Mouse (Mus musculus) right cerebral cortex, adult 2 months (tissue): ENCODE data around the gene Fry.

Experiments used
- DNase-seq, 2 experiments: peaks; one replicate each; pipeline ENCODE4 v3.0.0; 2021 to 2022; ENCODE audit warnings: low spot score in 2 of 2

Gene Fry

DNA sequence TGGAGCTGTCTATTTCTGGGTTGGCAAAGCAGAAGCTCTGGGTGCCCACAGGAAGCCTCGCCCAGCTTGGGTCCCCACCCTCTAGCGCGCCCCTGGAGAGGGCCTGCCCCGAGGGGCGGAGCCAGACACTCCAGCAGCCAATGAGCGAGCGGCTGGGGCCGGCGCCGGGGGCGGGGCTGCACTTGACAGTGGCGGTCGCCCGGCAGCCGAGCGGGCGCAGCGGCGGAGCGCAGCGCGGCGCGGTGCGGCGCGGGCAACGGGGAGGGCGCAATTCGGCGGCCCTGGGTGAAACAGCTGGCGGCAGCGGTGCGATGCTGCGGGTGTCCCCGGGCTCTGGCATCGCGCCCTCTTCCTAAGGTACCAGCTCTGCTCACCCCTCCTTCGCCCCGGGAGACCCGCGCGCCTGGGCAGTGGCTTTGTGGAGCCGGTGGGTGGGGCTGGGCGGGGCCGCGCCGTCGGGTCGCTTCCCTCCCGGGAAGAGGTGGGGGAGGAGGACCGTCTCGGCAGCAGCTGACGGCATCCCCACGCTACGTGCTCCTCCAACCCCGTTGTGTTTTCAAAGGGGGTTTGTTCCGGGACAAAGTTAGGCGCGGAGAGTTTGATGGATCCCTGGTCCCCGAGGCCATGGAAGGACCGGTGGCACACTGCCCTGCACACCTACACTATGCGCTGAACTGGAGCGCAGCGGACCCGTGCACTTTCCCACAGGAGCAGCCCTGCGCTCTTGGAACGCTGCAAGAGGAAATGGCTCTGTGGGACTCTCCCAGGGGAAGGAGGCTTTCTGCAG is at the start of gene Fry:
Gene Fry (plus strand): TSS at position 191 of the 787 bp plus-strand sequence.
- DNase-seq = peak; percentile 95

DNA sequence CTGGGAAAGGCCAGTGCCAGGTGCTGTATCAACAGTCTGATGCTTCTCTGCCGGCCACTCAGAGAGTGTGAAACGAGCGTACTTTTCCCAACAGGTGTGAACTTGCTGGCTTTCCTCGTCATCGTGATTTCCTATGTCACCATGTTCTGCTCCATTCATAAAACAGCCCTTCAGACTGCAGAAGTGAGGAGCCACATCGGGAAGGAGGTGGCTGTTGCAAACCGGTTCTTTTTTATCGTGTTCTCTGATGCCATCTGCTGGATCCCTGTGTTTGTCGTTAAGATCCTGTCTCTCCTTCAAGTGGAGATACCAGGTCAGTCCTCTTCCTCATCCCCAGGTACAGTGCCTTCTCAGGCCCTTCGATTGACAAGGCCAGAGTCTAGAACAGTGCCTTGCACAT is 48.4 kb upstream of the Fry start:
- peak; percentile 72 to 73 for DNase-seq

DNA sequence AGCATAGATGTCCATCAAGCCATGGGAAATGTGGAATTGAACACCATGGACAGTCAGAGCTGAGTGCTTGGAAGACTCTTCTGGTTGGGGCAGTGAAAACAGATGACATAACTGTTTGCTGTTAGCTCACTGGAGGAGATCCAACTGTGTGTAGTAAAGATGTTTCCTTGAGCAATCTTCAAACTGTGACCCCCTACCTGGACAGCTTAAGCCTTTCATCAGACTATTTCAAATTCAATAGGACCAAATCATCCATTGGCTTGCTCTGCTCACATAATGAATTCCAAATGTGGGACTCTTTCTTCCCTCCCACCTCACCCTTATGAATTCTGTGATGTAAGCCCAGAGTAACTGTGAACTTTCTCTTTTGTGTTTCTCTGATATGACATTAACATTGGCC is 46.7 kb upstream of the Fry start:
- no peak for DNase-seq

DNA sequence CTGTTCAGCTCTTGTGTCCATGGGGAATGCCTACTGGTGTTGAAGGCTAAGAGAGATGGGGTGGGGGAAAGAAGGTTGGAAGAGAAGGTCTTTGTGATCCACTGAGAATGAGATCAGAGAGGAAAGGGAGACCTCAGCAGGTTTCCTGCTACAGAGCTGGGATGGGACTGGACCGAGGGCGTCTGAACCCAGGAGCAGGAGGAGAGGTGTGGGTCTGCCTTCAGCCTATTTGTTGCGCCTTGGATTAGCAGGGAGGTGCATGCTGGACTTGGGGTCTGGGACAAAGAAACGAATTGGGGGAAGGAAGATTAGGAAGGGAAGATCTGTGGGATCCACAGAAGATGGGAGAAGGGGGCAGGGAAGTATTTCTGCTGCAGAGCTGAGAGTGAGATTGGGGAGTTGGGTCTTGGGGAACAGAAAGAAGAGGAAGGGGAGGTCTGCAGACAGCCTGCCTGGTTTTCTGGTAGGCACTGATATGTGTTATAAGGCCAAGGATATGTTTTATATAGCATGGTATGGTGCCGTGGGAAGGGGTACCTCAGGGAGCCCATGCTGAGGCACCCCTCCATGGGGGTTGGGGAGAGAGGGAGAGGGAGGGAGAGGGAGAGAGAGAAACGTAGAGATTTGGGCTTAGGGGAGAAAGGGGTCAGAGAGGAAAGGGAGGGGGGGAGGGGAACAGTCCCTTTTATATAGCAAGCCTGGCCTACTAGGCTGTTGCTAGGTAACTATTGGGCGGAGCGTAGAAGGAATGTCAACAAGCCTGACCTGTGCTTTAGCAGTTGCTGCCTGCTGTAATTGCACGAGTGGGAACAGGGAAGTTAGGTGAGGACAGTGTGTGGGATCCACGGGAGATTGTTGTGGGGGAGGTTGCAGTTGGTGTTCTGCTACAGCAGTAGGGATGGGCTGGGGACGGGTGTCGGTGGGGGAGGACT is 38.3 kb upstream of the Fry start:
- peak in 1 of 2 experiments; percentile 14 for DNase-seq

DNA sequence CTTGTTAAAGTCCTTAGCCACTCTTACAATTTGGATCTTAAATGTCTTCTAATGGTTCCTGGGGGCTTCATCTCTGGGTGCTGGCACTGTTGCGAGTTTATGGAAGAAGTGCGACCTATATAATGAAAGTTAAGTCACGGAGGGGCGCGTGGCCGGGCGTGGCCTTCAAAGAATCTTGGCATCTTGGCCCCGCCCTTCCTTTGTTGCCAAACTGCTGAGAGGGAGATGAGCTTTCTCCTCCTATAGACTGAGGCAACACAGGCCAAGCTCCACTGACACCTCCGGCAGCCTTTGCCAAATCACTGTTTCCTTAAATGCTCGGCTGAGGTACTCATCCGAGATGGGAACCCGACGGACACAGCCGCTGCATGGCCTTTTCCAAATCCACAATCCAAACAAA is 35.7 kb upstream of the Fry start:
- no peak for DNase-seq

DNA sequence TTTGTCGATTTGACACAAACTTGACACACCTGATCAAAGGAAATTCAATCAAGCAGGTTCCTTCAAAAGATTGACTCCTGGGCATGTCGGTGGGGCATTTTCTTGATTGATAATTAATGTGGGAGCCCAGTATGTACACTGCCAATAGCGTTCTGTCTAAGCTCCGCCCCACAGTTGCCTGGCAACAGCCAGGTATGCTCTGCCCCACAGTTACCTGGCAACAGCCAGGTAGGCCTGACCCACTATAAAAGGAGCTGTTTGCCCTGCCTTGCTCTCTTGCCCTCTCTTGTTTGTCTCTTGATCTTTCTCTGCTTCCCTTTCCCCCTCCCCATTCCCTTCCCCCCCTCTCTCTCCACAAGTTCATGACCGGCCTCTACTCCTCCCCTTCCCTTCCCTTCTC is 35.3 kb upstream of the Fry start:
- no peak for DNase-seq

DNA sequence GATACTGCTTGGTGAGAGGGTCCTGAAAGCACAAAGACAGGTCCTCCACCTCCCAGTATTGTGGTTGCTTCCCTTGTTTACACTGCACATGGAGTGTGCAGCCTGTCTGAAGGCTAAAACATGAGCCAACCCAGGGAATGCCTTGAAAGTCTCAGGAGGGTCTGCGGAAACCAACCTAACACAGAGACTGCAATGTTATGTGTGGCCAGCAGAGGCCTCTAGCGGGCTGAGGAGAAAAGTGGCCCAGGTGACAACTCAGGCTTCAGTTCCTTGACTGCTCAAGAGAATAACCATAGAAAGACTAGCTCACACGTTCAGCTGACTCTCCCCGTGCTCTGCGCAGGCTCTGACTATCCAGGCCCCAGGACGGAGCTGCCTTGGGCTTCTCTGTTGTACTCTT is 20.8 kb upstream of the Fry start:
- peak; percentile 69 to 76 for DNase-seq

DNA sequence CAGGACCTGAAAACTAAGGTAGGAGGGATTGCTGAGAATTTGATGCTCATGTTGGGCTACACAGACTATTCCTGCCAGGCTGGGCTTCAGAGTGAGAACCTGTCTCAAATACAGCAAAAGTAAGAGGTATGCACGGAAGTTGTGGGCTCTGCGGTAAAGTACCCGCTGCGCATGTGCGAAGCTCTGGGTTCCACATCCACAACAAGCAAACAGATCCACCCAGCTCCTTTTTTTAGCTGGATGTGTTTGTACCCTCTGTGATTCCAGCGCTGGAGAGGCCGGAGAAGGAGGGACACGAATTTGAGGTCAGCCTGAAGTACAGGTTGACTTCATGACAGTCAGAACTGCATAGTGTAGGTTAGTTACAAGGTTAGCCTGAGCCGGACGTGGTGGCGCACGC is 19.7 kb upstream of the Fry start:
- no peak for DNase-seq

DNA sequence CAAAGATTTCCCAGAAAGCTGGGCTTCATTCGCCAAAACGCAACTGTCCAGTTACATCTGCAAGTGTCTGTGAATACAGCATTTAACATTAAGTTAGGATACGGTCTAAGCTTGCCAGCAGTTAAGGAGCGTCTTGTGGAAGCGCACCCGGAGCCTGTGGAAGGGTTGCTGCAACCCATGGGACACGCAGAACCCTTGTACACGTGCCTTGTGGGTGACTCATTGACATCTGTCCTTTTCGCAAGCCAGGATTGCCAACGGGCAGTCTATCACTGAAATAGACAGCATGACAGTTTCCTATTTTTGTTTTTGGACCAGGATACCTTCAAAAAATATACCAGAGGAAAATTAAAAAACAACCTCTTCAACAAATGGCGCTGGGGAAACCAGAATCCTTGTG is 16.7 kb upstream of the Fry start:
- no peak for DNase-seq

DNA sequence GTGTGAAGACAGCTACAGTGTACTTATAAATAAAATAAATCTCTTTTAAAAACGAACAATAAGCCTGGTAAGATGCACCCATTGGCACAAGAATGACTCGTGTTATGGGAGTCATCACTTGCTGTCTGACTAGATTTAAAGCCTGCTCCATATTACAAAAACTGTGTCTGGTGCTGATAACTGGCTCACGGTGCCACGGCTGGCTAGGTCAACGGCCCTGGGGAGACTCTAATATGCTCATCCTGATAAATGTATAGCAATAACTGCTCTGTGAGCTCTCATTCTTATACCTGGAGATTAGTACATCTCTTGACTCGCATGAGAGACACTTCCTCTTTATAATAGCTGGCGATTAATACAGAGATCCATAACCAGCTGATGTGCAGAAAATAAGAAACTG is 12.1 kb upstream of the Fry start:
- no peak for DNase-seq

DNA sequence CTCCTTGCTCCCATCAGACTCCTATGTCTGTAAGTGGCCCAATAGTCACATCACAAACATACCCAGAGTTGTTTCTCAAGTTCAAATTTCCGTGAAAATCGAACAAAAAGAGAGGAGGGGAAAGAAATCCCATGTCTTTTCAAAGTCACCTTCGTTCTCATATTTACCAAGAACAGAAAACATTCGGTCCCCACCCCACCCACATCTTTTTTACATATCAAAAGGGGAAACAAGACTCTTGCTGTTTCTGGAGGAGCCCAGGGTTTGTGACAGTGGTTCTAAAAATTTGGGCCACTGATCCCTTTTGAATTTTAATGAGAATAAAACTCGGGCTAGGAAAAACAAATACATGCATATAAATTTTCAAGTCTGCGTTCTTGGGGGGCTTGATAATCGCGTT is 7.2 kb upstream of the Fry start:
- DNase-seq = no peak

DNA sequence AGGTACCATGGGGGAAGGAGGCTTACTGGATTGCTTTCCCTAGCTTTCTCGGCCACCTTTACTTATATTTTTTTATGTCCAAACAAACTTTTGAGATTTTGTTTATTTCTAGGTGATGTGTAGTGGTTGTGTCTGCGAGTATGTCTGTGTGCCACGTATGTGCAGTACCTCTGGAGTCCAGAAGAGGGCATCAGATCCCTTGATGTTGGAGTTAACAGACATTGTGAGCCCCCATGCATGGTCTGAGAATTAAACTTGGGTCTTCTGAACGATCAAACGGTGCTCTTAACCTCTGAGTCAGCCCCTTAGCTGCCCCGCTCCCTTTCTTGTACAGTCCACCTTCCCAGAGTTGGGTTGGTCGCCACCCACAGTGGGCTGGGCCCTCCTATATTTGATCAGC is 4.4 kb upstream of the Fry start:
- no peak for DNase-seq

DNA sequence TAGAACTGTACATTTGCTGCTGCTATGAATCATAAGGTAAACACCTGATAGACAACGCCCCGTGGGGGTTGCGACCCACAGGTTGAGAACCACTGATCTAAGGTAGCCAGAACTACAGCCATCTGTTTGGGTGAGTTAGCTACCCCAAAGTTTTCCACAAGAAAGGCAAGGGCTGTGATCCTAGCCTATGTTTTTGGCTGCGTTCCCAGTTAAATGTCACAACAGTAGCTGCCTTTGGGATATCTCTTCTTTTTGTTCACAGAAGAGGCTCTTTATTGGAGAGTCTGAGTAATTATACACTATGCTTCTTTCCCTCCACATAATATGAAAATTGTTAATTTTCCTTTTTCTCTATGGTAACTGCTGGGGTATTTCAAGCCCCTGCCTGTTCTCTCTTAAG is 3.7 kb upstream of the Fry start:
- no peak for DNase-seq

DNA sequence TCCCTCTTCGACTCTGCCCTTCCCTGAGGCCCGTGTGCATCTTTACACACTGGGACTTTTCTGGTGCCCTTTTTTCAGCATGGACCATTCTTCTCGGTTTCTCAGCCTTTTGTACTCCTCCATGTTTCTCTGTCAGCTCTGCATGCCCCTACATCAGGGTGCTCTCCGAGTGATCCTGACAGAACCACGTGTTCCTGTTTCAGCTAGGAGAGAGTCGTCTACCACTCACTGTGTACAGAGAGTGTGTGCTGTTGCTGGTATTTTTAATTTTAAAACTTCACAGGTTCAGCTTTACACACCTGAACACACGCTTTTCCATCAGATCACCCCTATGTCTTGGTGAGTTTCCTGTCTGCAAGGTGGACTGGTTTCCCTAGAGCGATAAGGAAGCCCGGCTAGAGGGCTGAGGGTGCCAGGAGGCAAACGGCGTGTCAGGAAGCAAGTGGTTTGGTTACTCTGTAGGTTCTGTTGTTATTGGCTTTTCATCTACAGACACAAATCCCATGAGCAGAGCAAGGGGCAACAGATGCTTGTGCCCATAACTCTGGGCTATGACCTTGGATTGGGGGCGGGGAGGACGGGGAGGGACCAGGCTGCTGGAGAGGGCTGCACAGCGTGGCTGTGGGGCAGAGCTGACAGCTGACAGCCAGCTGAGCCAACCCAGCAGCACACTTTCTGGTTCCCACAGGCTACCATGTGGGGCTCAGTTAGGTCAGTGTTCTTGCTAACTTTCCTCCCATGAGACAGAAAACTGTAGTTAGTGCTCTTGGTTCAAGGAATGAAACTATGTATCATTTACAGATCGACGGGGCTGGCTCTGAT is 3.0 kb upstream of the Fry start:
- DNase-seq = no peak

DNA sequence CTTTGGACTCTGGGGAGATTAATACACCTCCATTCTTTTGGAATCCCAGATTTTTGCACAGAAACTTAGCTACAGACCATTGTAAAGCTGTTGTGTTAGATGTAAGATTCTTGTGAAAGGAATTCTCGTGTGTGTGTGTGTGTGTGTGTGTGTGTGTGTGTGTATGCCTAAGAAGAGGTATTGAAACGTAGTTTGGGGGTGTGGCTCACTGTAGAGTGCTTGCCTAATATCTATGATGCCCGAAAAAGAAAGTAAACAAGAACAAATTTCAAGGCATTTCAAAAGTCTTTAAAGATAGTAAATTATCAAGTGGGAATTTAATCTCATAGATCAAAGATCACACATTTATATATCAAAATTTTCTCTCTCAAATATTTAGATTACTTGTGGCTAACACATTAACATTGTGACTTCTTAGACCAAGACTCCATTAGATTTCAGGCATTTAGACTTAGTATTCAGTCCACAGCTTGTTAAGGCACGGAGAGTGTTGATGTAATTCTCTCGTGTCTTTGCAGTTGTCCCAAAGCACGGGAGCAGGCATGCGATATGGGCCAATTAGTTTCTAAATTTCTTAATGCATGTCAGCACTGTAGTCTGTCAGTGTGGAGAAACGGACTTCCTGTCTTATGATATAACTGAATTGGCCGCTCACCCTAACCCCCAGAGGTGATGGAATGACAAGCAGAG is 2.1 kb upstream of the Fry start:
- no peak for DNase-seq

DNA sequence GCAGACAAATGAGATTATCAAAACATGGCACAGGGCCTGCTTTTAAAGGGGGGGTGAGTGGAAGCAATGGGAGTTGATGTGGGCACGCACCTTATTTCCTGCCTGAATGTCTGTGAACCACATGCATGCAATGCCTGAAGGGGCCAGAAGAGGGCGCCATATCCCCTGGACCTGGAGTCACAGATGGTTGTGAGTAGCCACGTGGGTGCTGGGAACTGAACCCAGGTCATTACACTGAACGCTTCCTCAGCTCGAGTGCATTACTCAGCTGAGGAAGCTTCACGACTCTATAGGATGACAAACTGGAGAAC is 1.6 kb upstream of the Fry start:
- DNase-seq = no peak

DNA sequence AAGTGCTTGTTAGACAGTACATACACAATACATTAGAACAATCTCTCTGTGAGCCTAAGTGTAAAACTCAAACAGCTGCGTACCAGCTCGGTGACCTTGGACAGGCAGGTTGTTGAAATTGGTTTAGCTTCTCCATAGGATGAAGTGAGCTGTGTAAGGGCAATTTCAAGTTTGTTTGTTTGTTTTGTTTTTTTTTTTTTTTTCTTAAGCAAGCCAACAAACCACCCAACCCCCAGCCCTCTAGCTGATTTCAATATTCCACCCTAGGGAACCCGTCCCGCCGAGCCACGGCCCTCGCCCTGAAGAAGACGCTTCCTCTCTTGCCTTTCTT is 356 bp upstream of the Fry start:
- DNase-seq = no peak

DNA sequence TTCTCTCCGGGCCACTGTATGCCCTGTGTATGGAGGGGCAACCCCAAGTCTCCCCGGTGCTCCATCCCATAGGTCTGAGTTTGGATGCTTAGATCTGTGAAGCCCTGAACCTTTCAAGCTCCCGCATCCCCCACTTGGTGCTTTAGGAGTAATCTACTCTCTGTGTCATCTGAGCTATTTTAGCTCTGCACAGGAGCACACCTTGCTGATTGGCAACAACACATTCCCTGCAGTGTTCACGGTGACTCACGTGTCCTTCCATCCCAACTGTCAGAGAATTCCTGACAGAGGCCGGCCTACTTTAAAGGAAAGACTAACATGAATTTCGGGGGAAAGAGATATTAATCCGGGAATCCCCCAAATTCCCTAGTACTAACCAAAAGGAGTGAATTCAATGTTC is 2.2 kb downstream of the Fry start:
- DNase-seq = no peak

DNA sequence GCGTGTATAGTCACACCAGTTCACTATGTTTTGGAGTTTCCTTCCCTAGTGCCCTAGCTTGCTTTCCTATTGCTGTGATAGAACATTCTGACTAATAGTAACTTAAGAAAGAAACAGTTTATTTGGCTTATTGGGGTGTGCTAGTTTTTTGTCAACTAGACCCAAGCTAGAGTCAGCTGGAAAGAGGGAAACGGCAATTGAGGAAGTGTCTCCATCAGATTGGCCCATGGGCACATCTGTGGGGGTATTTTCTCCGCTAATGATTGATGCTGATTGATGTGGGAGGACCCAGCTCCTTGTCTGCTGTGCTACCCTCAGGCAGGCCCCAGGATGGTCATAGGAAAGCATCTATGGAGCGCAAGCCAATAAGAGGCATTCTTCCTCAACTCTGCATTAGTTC is 3.6 kb downstream of the Fry start:
- DNase-seq = no peak

DNA sequence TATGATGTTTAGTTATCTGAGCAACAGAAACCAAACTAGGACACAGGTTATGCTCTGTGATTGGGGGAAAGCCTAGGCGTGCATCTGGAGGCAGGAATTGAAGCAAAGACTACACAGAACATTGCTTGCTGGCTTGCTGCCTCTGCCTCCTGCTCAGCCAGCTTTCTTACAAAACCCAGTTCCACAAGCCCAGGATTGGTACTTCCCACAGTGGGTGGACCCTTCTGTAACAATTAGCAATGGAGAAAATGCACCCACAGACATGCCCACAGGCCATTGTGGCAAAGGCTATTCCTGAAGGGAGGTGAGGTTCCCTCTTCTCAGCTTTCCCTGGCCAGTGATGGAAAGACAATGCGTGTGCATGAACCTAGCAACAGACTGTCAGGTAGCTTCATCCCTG is 4.1 kb downstream of the Fry start:
- DNase-seq = peak; percentile 45 to 67

DNA sequence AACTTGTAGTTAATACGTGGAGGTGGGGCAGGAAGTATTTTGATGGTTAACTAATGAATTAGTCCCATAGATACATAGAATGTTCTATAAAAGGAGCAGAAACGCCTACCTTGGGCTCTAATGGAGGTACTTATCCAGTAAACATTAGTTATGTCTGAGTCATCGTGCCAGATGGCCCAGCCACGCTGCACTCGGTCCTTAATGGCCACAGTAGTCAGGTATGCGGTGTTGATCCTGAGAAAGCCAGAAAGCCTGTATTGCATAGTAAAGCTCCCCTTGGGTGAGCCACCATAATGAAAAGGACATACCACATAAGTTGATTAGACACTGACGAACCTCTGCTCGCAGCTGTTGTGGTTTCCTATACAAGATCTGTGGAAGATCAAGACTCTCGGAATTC is 7.5 kb downstream of the Fry start:
- DNase-seq = no peak

DNA sequence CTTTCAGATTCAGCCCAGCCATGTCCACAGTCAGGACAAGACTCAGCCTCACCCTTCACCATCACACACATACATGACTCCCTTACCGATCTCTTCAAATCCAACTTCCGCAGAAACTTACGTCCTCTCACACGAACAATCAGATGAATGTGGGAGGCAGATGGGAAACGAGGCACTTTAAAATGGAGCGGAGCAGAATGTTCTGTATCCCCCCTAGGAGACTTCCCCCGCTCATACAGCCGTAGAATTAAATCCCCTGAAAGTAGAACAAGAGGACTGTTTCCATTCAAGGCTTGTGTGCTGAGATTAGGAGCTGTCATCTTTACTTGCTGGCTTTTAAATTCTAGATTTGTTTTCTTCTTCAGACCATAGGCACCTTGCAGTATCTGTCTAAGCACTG is 10.0 kb downstream of the Fry start:
- no peak for DNase-seq
